Mouse (Mus musculus) adrenal gland, adult (tissue): Measurements from ENCODE around the gene Zfp651.
A peak's percentile ranks its signal among the peaks of the same experiment; 100 is the strongest.

Source experiments
- DNase-seq, 2 experiments: peaks; one replicate each; pipeline ENCODE4 v3.0.0; 2022 to 2023; ENCODE audit warnings: low spot score in 1 of 2; ENCODE audit not compliant: inconsistent age in 2 of 2

Gene Zfp651

GRCm38 (mm10) chr9:121759091-121760081, at the start of gene Zfp651:
Gene Zfp651 (plus strand): TSS chr9:121759330.
- DNase-seq = peak; percentile 75 to 85

GRCm38 (mm10) chr9:121709898-121710583, 49.1 kb upstream of the Zfp651 start, which contains the start of gene Ss18l2:
Gene Ss18l2 (plus strand): TSS chr9:121710329.
- DNase-seq = peak; percentile 98 to 99

- no peak for DNase-seq
Measured at GRCm38 (mm10) chr9:121710584-121710975, 48.5 kb upstream of the Zfp651 start.

GRCm38 (mm10) chr9:121717048-121717447, 42.1 kb upstream of the Zfp651 start:
- DNase-seq = no peak

- peak in 1 of 2 experiments; percentile 52 for DNase-seq
Measured at GRCm38 (mm10) chr9:121718070-121718705, 40.9 kb upstream of the Zfp651 start.

- peak; percentile 99 for DNase-seq
Measured at GRCm38 (mm10) chr9:121718792-121719318, 40.3 kb upstream of the Zfp651 start, which contains the start of gene Nktr. Gene Nktr (plus strand): TSS chr9:121719169.

- DNase-seq = peak; percentile 48 to 78
Measured at GRCm38 (mm10) chr9:121719347-121720331, 39.5 kb upstream of the Zfp651 start.

- DNase-seq = no peak
Measured at GRCm38 (mm10) chr9:121740490-121740889, 18.6 kb upstream of the Zfp651 start.

- no peak for DNase-seq
Measured at GRCm38 (mm10) chr9:121741168-121741567, 18.0 kb upstream of the Zfp651 start.

- DNase-seq = no peak
Measured at GRCm38 (mm10) chr9:121744051-121744450, 15.1 kb upstream of the Zfp651 start.

- DNase-seq = peak in 1 of 2 experiments; percentile 16
Measured at GRCm38 (mm10) chr9:121752774-121753173, 6.4 kb upstream of the Zfp651 start.

- DNase-seq = peak in 1 of 2 experiments; percentile 15
Measured at GRCm38 (mm10) chr9:121754624-121755023, 4.5 kb upstream of the Zfp651 start.

- peak in 1 of 2 experiments; percentile 23 for DNase-seq
Measured at GRCm38 (mm10) chr9:121756785-121757184, 2.3 kb upstream of the Zfp651 start.

- peak in 1 of 2 experiments; percentile 57 for DNase-seq
Measured at GRCm38 (mm10) chr9:121757432-121757831, 1.7 kb upstream of the Zfp651 start.

GRCm38 (mm10) chr9:121757835-121758814, 1.0 kb upstream of the Zfp651 start:
- DNase-seq = peak; percentile 24 to 55

GRCm38 (mm10) chr9:121760271-121761090, 1.4 kb downstream of the Zfp651 start:
- DNase-seq = peak; percentile 81 to 86

GRCm38 (mm10) chr9:121761091-121761665, 2.0 kb downstream of the Zfp651 start:
- DNase-seq = peak; percentile 53 to 77
